In the genomic region with DNA sequence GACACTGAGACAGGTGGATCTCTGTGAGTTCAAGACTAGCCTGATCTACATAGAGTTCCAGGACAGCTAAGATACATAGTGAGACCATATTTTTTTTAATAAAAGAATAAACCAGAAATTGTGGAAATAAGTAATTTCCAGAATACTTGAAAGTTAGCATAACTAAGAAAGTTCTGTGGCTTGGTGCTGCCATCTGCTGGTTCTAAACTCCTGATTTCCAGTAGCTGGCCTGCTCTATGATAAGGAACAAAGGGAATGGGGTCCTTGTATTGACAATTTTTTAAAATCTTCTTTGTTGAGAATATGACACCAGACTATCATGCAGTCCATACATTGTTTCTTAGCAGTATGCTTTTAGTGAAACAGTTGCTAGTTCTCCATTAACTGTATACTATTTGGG, we compare ENCODE assay signal across 10 mouse cellular contexts. TPM values are rescaled to one million over a fixed set of nuclear protein-coding genes. Genes with fewer than 3 reads are reported as not detected.
DNase-seq lines count a peak whose midpoint lies in the region; ATAC-seq and TF ChIP-seq lines count a peak whose summit lies in the region.
"Had no signal": no experiment of that assay in that cellular context is flagged by ENCODE, and none has a peak within 500 bp of the region (broad histone marks: within the 10 kb centered on the region; RNA-seq: fewer than 3 reads in every experiment).

No protein-coding gene starts in this region.

- no peaks in the 10 kb centered on the region for H3K27me3 ChIP-seq in intestine, postnatal 0 days (replicated peaks; ENCODE audit: control insufficient read depth, insufficient read depth, low read length)
- no peaks in the 10 kb centered on the region for H3K27me3 ChIP-seq in intestine, embryonic 16.5 days (replicated peaks; ENCODE audit: control insufficient read depth, insufficient read depth, low read length)
- H3K27me3 ChIP-seq: midbrain, embryonic 12.5 days had no signal

- H3K9me3 ChIP-seq in intestine, postnatal 0 days (ENCODE audit: control insufficient read depth): no peaks in the 10 kb centered on the region
- H3K9me3 ChIP-seq in intestine, embryonic 16.5 days (ENCODE audit: control insufficient read depth, low read length): no peaks in the 10 kb centered on the region
- H3K9me3 ChIP-seq: midbrain, embryonic 12.5 days had no signal

- peak; percentile 19 to 67 for DNase-seq in adrenal gland, adult (ENCODE audit: inconsistent age in 2 of 2, low spot score in 1 of 2)
- DNase-seq in adrenal gland, adult 18-20 months (ENCODE audit: low spot score in 2 of 2): no peak
- peak; percentile 70 for DNase-seq in right cerebral cortex, postnatal 4 days
- no peak for DNase-seq in right cerebral cortex, postnatal 36 days (ENCODE audit: low spot score in 2 of 2)
- peak; percentile 62 for DNase-seq in naive thymus-derived CD4-positive, alpha-beta T cell, adult 2 months (ENCODE audit: low read depth)
- DNase-seq in gastrocnemius, postnatal 25 days: no peak

- no peak for ATAC-seq in intestine, postnatal 0 days
- no peak for ATAC-seq in intestine, embryonic 16.5 days

- H3K27ac ChIP-seq in intestine, postnatal 0 days (ENCODE audit: low read depth, low read length): no peak overlapping the region
- no peak overlapping the region for H3K27ac ChIP-seq in intestine, embryonic 16.5 days (ENCODE audit: low read length)
- H3K27ac ChIP-seq: midbrain, embryonic 12.5 days had no signal

- peak; percentile 71 for TF ChIP-seq CTCF in intestine, postnatal 0 days (IDR thresholded peaks at IDR 0.05; ENCODE audit: low read depth)

- H3K4me3 ChIP-seq in intestine, postnatal 0 days (ENCODE audit: low read depth, low read length): no peak overlapping the region
- H3K4me3 ChIP-seq in intestine, embryonic 16.5 days (ENCODE audit: low read length): no peak overlapping the region
- H3K4me3 ChIP-seq: midbrain, embryonic 12.5 days had no signal

- H3K36me3 ChIP-seq in intestine, postnatal 0 days (ENCODE audit: control insufficient read depth, insufficient read depth): peaks cover 17% of the 10 kb centered on the region; the same call in 1 of the 2 replicates
- no peaks in the 10 kb centered on the region; the same call in 1 of the 2 replicates for H3K36me3 ChIP-seq in intestine, embryonic 16.5 days (ENCODE audit: control insufficient read depth, insufficient read depth, low read length)

- H3K4me1 ChIP-seq in intestine, postnatal 0 days (replicated peaks; ENCODE audit: control insufficient read depth, insufficient read depth, low read length): no peaks in the 10 kb centered on the region
- H3K4me1 ChIP-seq in intestine, embryonic 16.5 days (ENCODE audit: control insufficient read depth, insufficient read depth, low read length): no peaks in the 10 kb centered on the region

- no peak overlapping the region for H3K4me2 ChIP-seq in intestine, postnatal 0 days (replicated peaks; ENCODE audit: low read depth)
- no peak overlapping the region for H3K4me2 ChIP-seq in intestine, embryonic 16.5 days (ENCODE audit: low read depth, low read length)
- H3K4me2 ChIP-seq: midbrain, embryonic 12.5 days had no signal

- no peak overlapping the region for H3K9ac ChIP-seq in intestine, postnatal 0 days (ENCODE audit: low read depth, low read length)
- no peak overlapping the region for H3K9ac ChIP-seq in intestine, embryonic 16.5 days (ENCODE audit: low read depth, low read length)
- H3K9ac ChIP-seq: midbrain, embryonic 12.5 days had no signal

RNA-seq across cellular contexts. Expression of a gene that starts 25.9 kb away (rescaled TPM):
- under 1 TPM; 0.60 to 0.67 TPM for total RNA-seq in adrenal gland, adult 18-20 months (2021)
- 0.20 and 0.48 TPM in 2 replicates for polyA plus RNA-seq in intestine, postnatal 0 days (2015; fragmentation: Nextera tagmentation; extraction: Ambion mirVana)
- polyA plus RNA-seq in intestine, embryonic 16.5 days (2015; fragmentation: Nextera tagmentation; extraction: Ambion mirVana): 0.39 and 0.56 TPM in 2 replicates
- not detected for total RNA-seq in gastrocnemius, postnatal 25 days (2021)
- total RNA-seq: gastrocnemius, adult 8-10 months had no signal

RNA-seq across cellular contexts. Expression of a gene that starts 53.0 kb away (rescaled TPM):
- 10 to 100 TPM; 30.6 to 37.2 TPM for total RNA-seq in adrenal gland, adult 18-20 months (2021)
- polyA plus RNA-seq in intestine, postnatal 0 days (2015; fragmentation: Nextera tagmentation; extraction: Ambion mirVana): 86.8 and 92.0 TPM in 2 replicates
- 124 and 128 TPM in 2 replicates for polyA plus RNA-seq in intestine, embryonic 16.5 days (2015; fragmentation: Nextera tagmentation; extraction: Ambion mirVana)
- 10 to 100 TPM; 20.9 to 28.7 TPM for total RNA-seq in gastrocnemius, postnatal 25 days (2021)

Comparison
In these comparisons a context has a peak if more than half of its experiments do, and no peak if none do; other contexts are left out.
1. DNase-seq: peak in adrenal gland, adult (2 of 2), right cerebral cortex, postnatal 4 days (single experiment) and naive thymus-derived CD4-positive, alpha-beta T cell, adult 2 months (single experiment); none in adrenal gland, adult 18-20 months (0 of 2), right cerebral cortex, postnatal 36 days (0 of 2) and gastrocnemius, postnatal 25 days (single experiment).